Mouse (Mus musculus): Measurements from ENCODE around the gene Shank1. TPM values are rescaled to one million over a fixed set of nuclear protein-coding genes. Genes with fewer than 3 reads are reported as not detected.

The Shank1 gene
- total RNA-seq, 2 experiments from 2014 or later: not detected

DNA sequence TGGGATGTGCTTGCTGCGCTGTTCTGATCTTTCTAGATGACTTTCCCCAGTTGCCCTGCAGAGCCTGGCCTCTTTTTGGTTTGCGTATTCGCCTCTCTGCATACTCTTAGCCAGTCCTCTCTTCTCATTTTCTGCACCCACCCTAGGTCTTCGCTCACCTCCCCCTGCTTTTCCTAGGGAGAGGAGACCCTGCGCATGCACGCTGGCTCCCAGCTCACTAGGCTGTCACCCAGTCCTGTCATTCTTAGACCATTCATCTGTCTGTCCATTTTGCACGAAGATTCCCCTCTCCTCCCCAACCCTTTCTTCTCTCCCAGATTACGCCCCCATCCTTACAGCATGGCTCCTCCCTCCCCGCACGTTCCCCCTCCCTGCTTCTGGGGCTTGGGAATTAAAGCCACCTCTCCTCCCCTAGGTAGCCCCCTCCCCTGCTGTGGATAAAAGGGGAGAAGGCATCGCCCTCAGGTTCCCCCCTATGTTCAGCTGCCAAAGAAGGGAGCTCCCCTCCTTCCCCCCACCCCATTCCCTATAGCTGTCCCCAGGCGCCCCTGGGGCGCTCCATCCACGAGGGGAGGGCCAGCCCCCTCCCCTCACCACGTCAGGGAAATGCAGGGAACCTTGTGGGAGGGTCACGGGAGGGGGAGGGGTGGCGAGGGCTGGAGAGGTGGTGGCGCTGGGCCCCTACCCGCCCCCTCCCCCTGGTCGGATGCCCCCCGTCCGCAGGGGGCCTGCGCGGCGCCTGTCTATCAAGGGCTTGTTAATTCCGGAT lies 49.0 kb downstream of the Shank1 start:
- ATAC-seq (replicated peaks; ENCODE audit: low FRiP score, poor library complexity, severe bottlenecking): no peak

DNA sequence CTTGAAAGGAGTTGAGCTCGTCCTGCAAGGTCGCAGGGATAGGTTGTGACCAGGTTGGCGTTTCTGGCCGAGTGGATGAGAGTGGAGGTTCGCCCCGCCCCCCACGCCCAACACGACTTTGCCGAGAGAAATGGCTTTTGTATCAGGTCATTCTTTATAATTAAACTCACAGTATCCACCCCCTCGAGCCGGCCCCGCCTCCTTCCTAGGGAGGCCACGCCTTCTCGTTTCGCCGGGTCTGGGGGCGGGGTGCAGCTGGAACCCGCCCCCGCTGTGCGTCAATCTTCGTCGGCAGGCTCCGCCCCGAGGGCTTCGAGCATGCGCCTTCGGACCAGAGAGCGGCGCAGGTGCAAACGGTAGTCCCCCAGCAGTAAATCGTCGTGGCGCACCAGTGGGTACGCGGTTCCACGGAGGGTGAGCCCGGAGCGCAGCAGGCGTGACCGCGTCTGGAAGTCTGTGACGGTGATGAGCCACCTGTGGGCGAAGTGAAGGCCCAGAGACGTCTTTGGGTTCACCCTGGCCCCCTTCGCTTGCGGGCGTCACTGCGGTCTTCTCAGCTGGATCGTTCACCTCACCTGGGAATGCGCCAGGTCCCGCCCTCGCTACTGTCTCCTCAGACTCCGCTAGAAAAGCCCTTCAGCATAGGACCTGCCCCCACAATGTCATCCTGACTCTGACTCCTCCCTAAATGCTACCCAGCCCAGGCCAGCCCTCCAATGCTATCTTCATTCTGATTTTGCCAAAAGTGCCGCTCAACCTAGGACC lies 50.0 kb downstream of the Shank1 start:
- ATAC-seq (replicated peaks; ENCODE audit: low FRiP score, poor library complexity, severe bottlenecking): no peak

DNA sequence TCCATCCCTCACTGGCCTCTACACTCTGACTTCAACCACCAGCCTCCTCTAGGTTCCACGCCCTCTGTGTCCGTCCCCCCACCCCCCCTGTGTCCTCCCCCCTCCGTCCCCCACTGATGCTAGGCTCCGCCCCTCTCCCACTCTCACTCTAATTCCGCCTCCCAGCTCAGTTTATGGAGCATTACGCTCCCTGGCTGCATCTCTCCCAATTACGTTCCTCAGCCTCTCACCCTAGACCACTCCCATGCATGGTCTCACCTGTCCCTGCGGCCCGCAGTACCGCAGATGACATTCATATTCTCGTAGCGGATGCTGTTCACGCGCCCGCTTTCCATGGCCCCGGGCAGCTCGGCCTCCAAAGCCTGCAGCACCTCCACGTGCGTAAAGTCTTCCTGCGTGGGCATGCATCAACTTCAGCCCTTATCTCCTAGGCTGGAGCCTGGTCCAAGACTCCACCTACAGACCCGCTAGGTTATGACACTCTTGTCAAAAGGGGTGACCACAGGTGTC lies 50.8 kb downstream of the Shank1 start:
- ATAC-seq (replicated peaks; ENCODE audit: low FRiP score, poor library complexity, severe bottlenecking): no peak

GRCm38 (mm10) chr7:44372678-44373077 lies 62.6 kb downstream of the Shank1 start:
- no peak for ATAC-seq (replicated peaks; ENCODE audit: low FRiP score, poor library complexity, severe bottlenecking)

- no peak for ATAC-seq (replicated peaks; ENCODE audit: low FRiP score, poor library complexity, severe bottlenecking)
Measured at GRCm38 (mm10) chr7:44373460-44373859, 63.4 kb downstream of the Shank1 start.

- no peak for ATAC-seq (replicated peaks; ENCODE audit: low FRiP score, poor library complexity, severe bottlenecking)
Measured at GRCm38 (mm10) chr7:44373889-44374652, 64.0 kb downstream of the Shank1 start.

- ATAC-seq (replicated peaks; ENCODE audit: low FRiP score, poor library complexity, severe bottlenecking): no peak
Measured at GRCm38 (mm10) chr7:44374756-44375155, 64.7 kb downstream of the Shank1 start.

DNA sequence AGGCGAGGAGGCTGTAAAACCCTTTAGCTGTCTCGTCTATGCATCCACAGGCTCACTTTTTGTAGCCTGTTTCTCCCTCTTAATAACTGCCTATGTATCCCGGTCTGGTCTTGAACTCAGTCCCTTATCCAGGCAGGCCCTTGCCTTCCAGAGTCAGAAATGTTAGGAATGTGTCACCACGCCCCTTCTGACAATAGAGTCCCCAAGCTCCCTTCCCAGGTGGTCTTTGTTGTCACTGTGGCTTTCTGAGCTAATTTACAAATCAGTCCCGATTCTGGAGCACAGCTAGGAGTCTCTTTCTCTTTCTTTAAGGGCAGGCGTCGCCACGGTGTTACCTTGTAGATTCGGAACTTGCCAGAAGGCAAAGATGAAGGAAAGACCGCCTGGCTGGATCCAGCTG lies 65.2 kb downstream of the Shank1 start:
- ATAC-seq (replicated peaks; ENCODE audit: low FRiP score, poor library complexity, severe bottlenecking): no peak

DNA sequence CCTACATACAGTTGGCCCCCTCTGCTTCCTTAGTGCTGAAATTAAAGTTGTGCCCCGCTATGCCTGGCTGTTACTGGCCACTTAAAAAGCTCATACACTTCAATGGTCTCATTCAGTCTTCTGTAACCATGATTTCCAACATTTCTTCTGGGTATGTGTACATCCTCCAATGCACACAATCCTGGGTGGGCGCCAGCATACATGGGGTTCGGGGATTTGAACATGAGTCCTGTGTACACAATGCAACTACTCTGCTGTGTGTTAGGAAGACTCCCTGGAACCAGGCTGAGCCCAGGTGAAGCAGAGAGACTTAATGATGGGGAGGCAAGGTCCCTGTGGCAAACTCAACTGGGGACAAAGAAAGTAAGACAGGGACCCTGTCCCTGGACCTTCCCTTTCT lies 65.7 kb downstream of the Shank1 start:
- ATAC-seq (replicated peaks; ENCODE audit: low FRiP score, poor library complexity, severe bottlenecking): no peak

DNA sequence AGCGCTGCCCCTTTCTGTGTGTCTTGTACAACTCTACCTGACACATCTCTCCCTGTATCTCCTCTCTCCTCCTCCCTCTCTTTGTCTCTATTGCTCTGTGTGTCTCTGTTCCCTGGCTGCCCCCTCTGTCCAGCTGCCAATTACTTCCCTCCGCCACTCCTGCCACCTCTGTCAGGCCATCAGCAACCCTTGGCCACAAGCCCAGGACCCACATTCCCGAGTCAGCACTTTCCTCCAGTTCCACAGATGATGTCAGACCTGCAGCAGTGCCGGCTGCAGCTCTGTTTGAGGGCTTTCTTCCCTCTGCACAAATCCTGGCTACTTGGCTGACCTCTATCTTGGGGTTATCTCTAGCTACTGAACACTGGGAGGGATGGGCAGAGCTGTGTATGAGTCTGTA lies 68.2 kb downstream of the Shank1 start:
- no peak for ATAC-seq (replicated peaks; ENCODE audit: low FRiP score, poor library complexity, severe bottlenecking)

GRCm38 (mm10) chr7:44382541-44382940 lies 72.5 kb downstream of the Shank1 start:
- ATAC-seq (replicated peaks; ENCODE audit: low FRiP score, poor library complexity, severe bottlenecking): no peak

DNA sequence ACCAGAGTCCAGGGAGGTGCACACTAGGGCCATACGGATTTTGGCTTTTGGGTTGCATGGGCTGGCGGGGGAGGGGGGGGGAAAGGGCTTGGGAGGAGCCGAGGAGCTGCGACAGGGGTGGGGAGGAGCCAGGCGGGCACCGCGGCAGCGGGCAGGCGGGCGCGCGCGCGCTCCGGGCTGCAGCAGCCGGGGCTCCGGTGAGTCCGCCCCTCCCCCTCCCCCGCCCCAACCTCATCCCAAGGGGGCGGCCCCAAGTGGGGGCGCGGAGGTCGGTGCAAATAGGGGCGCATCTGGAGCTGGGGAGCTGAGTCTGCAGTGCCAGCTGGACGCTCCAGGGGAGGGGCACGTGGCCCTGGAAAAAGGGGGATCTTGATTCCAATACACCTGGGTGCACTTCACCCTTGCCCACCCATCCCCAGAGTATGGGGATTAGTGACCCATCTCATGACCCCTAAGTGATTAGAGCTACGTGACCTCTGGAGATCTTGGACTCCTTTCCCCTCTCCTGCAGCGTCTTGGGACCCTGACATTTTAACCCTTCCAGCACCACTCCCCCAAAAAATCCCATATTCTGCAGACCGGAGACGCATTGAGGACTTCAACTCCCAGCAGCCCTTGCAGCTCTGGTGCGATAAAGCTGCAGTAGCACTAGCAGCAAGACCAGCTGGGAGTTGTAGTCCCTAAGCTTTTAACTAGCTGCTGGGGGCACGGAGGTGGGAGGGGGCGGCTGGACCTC lies 74.1 kb downstream of the Shank1 start, which contains the start of gene Syt3:
Gene Syt3, plus strand, starts transcription at position 123 of the 736 bp plus-strand sequence.
- 0 out of 2 replicates have a peak, but pooled peaks have one; percentile 58 for ATAC-seq (replicated peaks; ENCODE audit: low FRiP score, poor library complexity, severe bottlenecking)

GRCm38 (mm10) chr7:44384716-44385059 lies 74.6 kb downstream of the Shank1 start:
- no peak for ATAC-seq (replicated peaks; ENCODE audit: low FRiP score, poor library complexity, severe bottlenecking)

GRCm38 (mm10) chr7:44385720-44386119 lies 75.7 kb downstream of the Shank1 start, which contains the start of gene 1700008O03Rik:
Gene 1700008O03Rik (minus strand): TSS chr7:44385820.
- ATAC-seq (replicated peaks; ENCODE audit: low FRiP score, poor library complexity, severe bottlenecking): no peak

DNA sequence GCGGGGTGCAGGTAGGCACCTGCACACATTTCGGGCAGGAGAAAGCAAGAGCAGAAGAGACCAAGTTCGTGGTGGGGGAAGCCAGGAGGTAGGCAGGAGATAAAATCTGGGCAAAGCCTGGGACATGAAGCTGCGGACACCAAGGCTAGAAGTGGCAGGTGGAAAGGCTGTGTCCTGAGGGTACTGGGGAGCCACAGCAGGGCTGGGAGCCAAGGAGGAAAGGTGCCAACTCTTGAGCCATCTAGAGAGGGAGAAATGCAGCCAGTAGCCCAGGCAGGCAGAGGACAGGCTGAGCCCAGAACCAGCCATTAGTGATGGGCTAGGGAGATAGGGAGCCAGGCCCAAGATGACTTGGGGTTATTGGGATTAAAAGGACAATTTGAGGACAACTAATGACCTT lies 81.8 kb downstream of the Shank1 start:
- ATAC-seq (replicated peaks; ENCODE audit: low FRiP score, poor library complexity, severe bottlenecking): no peak

DNA sequence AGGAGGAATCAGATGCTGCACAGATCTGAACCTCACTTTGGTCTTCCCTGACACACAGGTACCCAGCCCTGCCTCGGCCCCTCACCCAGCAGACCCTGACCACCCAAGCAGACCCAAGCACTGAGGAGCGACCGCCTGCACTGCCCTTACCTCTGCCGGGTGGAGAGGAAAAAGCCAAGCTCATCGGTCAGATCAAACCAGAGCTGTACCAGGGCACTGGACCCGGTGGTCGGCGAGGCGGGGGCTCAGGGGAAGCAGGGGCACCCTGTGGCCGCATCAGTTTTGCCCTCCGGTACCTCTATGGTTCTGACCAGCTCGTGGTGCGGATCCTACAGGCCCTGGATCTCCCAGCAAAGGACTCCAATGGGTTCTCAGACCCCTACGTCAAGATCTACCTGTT lies 82.3 kb downstream of the Shank1 start:
- ATAC-seq (replicated peaks; ENCODE audit: low FRiP score, poor library complexity, severe bottlenecking): no peak

DNA sequence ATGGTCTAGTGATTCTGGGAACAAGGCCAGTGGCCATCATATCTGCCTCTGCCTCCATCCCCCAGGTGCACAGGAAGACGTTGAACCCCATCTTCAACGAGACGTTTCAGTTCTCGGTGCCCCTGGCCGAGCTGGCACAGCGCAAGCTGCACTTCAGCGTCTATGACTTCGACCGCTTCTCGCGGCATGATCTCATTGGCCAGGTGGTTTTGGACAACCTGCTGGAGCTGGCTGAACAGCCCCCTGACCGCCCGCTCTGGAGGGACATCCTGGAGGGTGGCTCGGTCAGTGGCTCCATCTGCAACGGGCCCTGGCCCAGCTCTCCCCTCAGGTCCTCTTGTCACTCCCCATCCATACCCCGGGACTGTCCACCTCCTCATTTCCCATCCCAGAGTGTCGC lies 83.2 kb downstream of the Shank1 start:
- no peak for ATAC-seq (replicated peaks; ENCODE audit: low FRiP score, poor library complexity, severe bottlenecking)

GRCm38 (mm10) chr7:44398570-44398969 lies 88.5 kb downstream of the Shank1 start:
- 0 out of 2 replicates have a peak, but pooled peaks have one; percentile 52 for ATAC-seq (replicated peaks; ENCODE audit: low FRiP score, poor library complexity, severe bottlenecking)

GRCm38 (mm10) chr7:44401673-44402072 lies 91.6 kb downstream of the Shank1 start:
- ATAC-seq (replicated peaks; ENCODE audit: low FRiP score, poor library complexity, severe bottlenecking): no peak

Data from erythroblast, adult 5-6 weeks (primary cell).